Mouse (Mus musculus) heart, embryonic 11.5 days (tissue): Measurements from ENCODE around the gene Cdc42ep2. TPM values are rescaled to one million over a fixed set of nuclear protein-coding genes. Genes with fewer than 3 reads are reported as not detected.

ENCODE experiments used
- ATAC-seq: fragments of 200-750 bp; cut with Nextera tagmentation; replicated peaks from 2 replicates; pipeline ENCODE4 v1.8.0; 2017; ENCODE audit warnings: moderate library complexity; ENCODE audit not compliant: insufficient number of reproducible peaks, low FRiP score, low TSS enrichment
- H3K27ac ChIP-seq: fragments of 300-500 bp; sonication (generic); 2 replicates; pipeline ENCODE4 v1.5.1; 2014; ENCODE audit warnings: mild to moderate bottlenecking, low read depth, low read length
- H3K27me3 ChIP-seq: fragments of 300-500 bp; sonication (generic); 2 replicates; pipeline ENCODE4 v1.6.1; 2014; ENCODE audit warnings: mild to moderate bottlenecking, low read length, mixed read lengths; ENCODE audit not compliant: control insufficient read depth, insufficient read depth
- H3K36me3 ChIP-seq: fragments of 300-500 bp; sonication (generic); 2 replicates; pipeline ENCODE4 v1.6.1; 2014; ENCODE audit warnings: mild to moderate bottlenecking, low read length, moderate library complexity, mixed read lengths; ENCODE audit not compliant: control insufficient read depth, insufficient read depth
- H3K4me1 ChIP-seq: fragments of 300-500 bp; sonication (generic); 2 replicates; pipeline ENCODE4 v1.6.1; 2014; ENCODE audit warnings: low read length; ENCODE audit not compliant: control insufficient read depth, insufficient read depth
- H3K4me2 ChIP-seq: fragments of 300-500 bp; sonication (generic); 2 replicates; pipeline ENCODE4 v1.6.1; 2014; ENCODE audit warnings: mild to moderate bottlenecking, moderate library complexity
- H3K4me3 ChIP-seq: fragments of 300-500 bp; sonication (generic); 2 replicates; pipeline ENCODE4 v1.5.1; 2014; ENCODE audit warnings: low read depth, low read length
- H3K9ac ChIP-seq: fragments of 300-500 bp; sonication (generic); 2 replicates; pipeline ENCODE4 v1.6.1; 2014; ENCODE audit warnings: mild to moderate bottlenecking, low read depth, low read length, moderate library complexity
- H3K9me3 ChIP-seq: fragments of 300-500 bp; sonication (generic); replicated peaks from 2 replicates; pipeline ENCODE4 v1.6.1; 2016; ENCODE audit warnings: low read length; ENCODE audit not compliant: control insufficient read depth
- whole genome bisulfite sequencing: fragments of 180-500 bp; shearing (Covaris S2); extraction: QIAGEN DNeasy Blood & Tissue Kit; methylation state at CpG from one replicate; pipeline ENCODE4 v1.1.7; 2014; ENCODE audit not compliant: insufficient replicate concordance; 5-methylcytosine and 5-hydroxymethylcytosine counted together
- polyA plus RNA-seq: library from polyadenylated mRNA; unstranded; fragments of >200 nt; fragmentation: Nextera tagmentation; extraction: Ambion mirVana; gene quantifications from 2 replicates; pipeline ENCODE4 v1.2.1, GENCODE M21; 2014

Cdc42ep2 gene
- polyA plus RNA-seq, 1 experiment from 2014 or later, result 6.3 TPM

DNA sequence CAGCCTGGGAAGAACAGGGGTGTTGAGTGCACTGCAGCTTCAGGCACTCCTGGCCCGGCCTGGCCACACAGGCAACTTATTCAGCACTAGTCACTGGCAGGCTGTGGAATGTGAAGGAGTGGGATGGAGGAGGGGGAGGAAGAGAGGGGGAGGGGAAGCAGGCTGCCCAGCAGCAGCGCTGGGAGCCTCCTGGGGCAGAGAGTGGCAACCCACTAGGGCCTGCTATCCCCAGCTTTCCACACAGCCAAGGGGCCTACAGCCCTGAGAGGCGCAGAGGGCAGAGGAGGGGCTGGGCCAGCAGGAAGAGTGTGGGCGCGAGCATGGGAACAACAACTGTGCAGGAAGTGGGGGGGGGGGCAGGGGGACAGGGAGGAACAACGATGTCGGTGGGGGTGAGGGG is 53.3 kb downstream of the Cdc42ep2 start:
- H3K9me3 ChIP-seq, result no peaks in the 10 kb centered on the region
- peak overlapping the region; percentile 68 for H3K9ac ChIP-seq
- peak overlapping the region; percentile 51 for H3K4me2 ChIP-seq
- ATAC-seq, result peak; percentile 69
- no peaks in the 10 kb centered on the region for H3K27me3 ChIP-seq
- H3K4me3 ChIP-seq, result no peak overlapping the region; the same call in 1 of the 2 replicates
- H3K4me1 ChIP-seq, result peaks cover 38% of the 10 kb centered on the region
- H3K27ac ChIP-seq, result peak overlapping the region; percentile 91
- peaks cover 15% of the 10 kb centered on the region; the same call in 1 of the 2 replicates for H3K36me3 ChIP-seq
- WGBS, result under 1% methylated on average over 7 of the region's 7 CpGs

- Histone ChIP-seq H3K4me2 (no peak overlapping the region), H3K9me3 (no peaks in the 10 kb centered on the region), H3K4me1 (peaks cover 29% of the 10 kb centered on the region), H3K9ac (peak overlapping the region; percentile 39; the same call in 1 of the 2 replicates), H3K36me3 (peaks cover 24% of the 10 kb centered on the region), H3K27me3 (no peaks in the 10 kb centered on the region), H3K4me3 (no peak overlapping the region), H3K27ac (no peak overlapping the region)
- ATAC-seq, result no peak
- WGBS, result 82% methylated on average over 6 of the region's 6 CpGs
These were observed 56.5 kb downstream of the Cdc42ep2 start for GRCm38 (mm10) chr19:5868096-5868495.

Other genes starting within 250 kb of the Cdc42ep2 start
- gene Map3k11, start 236.1 kb downstream of the Cdc42ep2 start, polyA plus RNA-seq, result 16.9 and 21.0 TPM in 2 replicates
- 21.3 and 21.5 TPM in 2 replicates for gene Pcnx3, start 235.9 kb downstream of the Cdc42ep2 start, polyA plus RNA-seq
- not detected in 2 replicates for gene Kcnk7, start 220.4 kb downstream of the Cdc42ep2 start, polyA plus RNA-seq
- 54.8 and 68.0 TPM in 2 replicates for gene Ehbp1l1, start 198.5 kb downstream of the Cdc42ep2 start, polyA plus RNA-seq
- gene Fam89b, start 195.2 kb downstream of the Cdc42ep2 start, polyA plus RNA-seq, result 75.5 and 81.6 TPM in 2 replicates
- 9.3 and 9.8 TPM in 2 replicates for gene Ltbp3, start 183.9 kb downstream of the Cdc42ep2 start, polyA plus RNA-seq
- gene Scyl1, start 153.4 kb downstream of the Cdc42ep2 start, polyA plus RNA-seq, result 54.8 and 59.4 TPM in 2 replicates
- 15.4 and 19.3 TPM in 2 replicates for gene Frmd8, start 49.5 kb downstream of the Cdc42ep2 start, polyA plus RNA-seq
- 2.1 and 2.3 TPM in 2 replicates for gene Slc25a45, start 47.0 kb downstream of the Cdc42ep2 start, polyA plus RNA-seq
- gene Tigd3, start 30.7 kb downstream of the Cdc42ep2 start, polyA plus RNA-seq, result 1.5 and 2.6 TPM in 2 replicates
- 105 and 119 TPM in 2 replicates for gene Dpf2, start 11.8 kb downstream of the Cdc42ep2 start, polyA plus RNA-seq
- gene Pola2, start 39.4 kb upstream of the Cdc42ep2 start, polyA plus RNA-seq, result 58.9 and 59.2 TPM in 2 replicates
- gene Slc22a20, start 61.3 kb upstream of the Cdc42ep2 start, polyA plus RNA-seq, result not detected in 2 replicates
- gene Capn1, start 91.1 kb upstream of the Cdc42ep2 start, polyA plus RNA-seq, result 7.7 and 8.5 TPM in 2 replicates
- 19.5 and 22.1 TPM in 2 replicates for gene Syvn1, start 121.8 kb upstream of the Cdc42ep2 start, polyA plus RNA-seq
- 70.7 and 75.3 TPM in 2 replicates for gene Mrpl49, start 133.0 kb upstream of the Cdc42ep2 start, polyA plus RNA-seq
- 586 and 633 TPM in 2 replicates for gene Fau, start 133.0 kb upstream of the Cdc42ep2 start, polyA plus RNA-seq
- gene Znhit2, start 136.4 kb upstream of the Cdc42ep2 start, polyA plus RNA-seq, result 27.1 and 27.5 TPM in 2 replicates
- 10.1 and 11.9 TPM in 2 replicates for gene Tm7sf2, start 143.6 kb upstream of the Cdc42ep2 start, polyA plus RNA-seq
- gene Vps51, start 152.4 kb upstream of the Cdc42ep2 start, polyA plus RNA-seq, result 38.9 and 43.7 TPM in 2 replicates
- not detected in 2 replicates for gene Tmem262, start 155.2 kb upstream of the Cdc42ep2 start, polyA plus RNA-seq
- 0.36 TPM in 1 of 2 replicates, not detected in the other for gene Gm28374, start 157.4 kb upstream of the Cdc42ep2 start, polyA plus RNA-seq
- gene Zfpl1, start 160.1 kb upstream of the Cdc42ep2 start, polyA plus RNA-seq, result 51.2 and 56.2 TPM in 2 replicates
- gene Cdca5, start 160.2 kb upstream of the Cdc42ep2 start, polyA plus RNA-seq, result 31.1 and 33.4 TPM in 2 replicates
- 0.48 and 1.0 TPM in 2 replicates for gene AC131692.1, start 169.6 kb upstream of the Cdc42ep2 start, polyA plus RNA-seq
- 0.23 and 0.40 TPM in 2 replicates for gene Naaladl1, start 181.0 kb upstream of the Cdc42ep2 start, polyA plus RNA-seq
- 38.1 and 41.0 TPM in 2 replicates for gene Sac3d1, start 193.8 kb upstream of the Cdc42ep2 start, polyA plus RNA-seq
- 22.6 and 25.5 TPM in 2 replicates for gene Snx15, start 203.5 kb upstream of the Cdc42ep2 start, polyA plus RNA-seq
- not detected in 2 replicates for gene Batf2, start 216.2 kb upstream of the Cdc42ep2 start, polyA plus RNA-seq
- 61.8 and 73.8 TPM in 2 replicates for gene Arl2, start 216.7 kb upstream of the Cdc42ep2 start, polyA plus RNA-seq